Mouse (Mus musculus): ENCODE data around the gene Car10.

- TF ChIP-seq MYOG (IDR thresholded peaks at IDR 0.05; ENCODE audit: control insufficient read depth in 1 of 3, insufficient read depth in 1 of 3, insufficient read length in 2 of 3, low read depth in 2 of 3): no peak
- no peak for TF ChIP-seq E2F4 (IDR thresholded peaks at IDR 0.05; ENCODE audit: insufficient read depth)
- TF ChIP-seq USF1 (IDR thresholded peaks at IDR 0.05; ENCODE audit: low read depth): no peak
- no peak for TF ChIP-seq POLR2A (IDR thresholded peaks at IDR 0.05; ENCODE audit: insufficient read length, low read depth)
- no peak for TF ChIP-seq CEBPB (IDR thresholded peaks at IDR 0.05; ENCODE audit: insufficient read depth, poor library complexity, severe bottlenecking)
- no peak for TF ChIP-seq REST (IDR thresholded peaks at IDR 0.05; ENCODE audit: insufficient read depth, insufficient read length)
- TF ChIP-seq TCF3 (IDR thresholded peaks at IDR 0.05; ENCODE audit: insufficient read length, low read depth): no peak
- TF ChIP-seq POLR2AphosphoS2 (IDR thresholded peaks at IDR 0.05; ENCODE audit: insufficient read length, low read depth): no peak
- no peak for TF ChIP-seq SRF (IDR thresholded peaks at IDR 0.05; ENCODE audit: control insufficient read depth, insufficient read length, low read depth)
- TF ChIP-seq MYOD1 (IDR thresholded peaks at IDR 0.05; ENCODE audit: control insufficient read depth in 1 of 3, insufficient read length in 2 of 3, low read depth in 2 of 3): no peak
- TF ChIP-seq MAX (IDR thresholded peaks at IDR 0.05; ENCODE audit: low read depth): no peak
These were observed 339.1 kb downstream of the Car10 start for GRCm38 (mm10) chr11:93436892-93437291.
